Mouse (Mus musculus): ENCODE data around the gene Nlk.

The Nlk gene

DNA sequence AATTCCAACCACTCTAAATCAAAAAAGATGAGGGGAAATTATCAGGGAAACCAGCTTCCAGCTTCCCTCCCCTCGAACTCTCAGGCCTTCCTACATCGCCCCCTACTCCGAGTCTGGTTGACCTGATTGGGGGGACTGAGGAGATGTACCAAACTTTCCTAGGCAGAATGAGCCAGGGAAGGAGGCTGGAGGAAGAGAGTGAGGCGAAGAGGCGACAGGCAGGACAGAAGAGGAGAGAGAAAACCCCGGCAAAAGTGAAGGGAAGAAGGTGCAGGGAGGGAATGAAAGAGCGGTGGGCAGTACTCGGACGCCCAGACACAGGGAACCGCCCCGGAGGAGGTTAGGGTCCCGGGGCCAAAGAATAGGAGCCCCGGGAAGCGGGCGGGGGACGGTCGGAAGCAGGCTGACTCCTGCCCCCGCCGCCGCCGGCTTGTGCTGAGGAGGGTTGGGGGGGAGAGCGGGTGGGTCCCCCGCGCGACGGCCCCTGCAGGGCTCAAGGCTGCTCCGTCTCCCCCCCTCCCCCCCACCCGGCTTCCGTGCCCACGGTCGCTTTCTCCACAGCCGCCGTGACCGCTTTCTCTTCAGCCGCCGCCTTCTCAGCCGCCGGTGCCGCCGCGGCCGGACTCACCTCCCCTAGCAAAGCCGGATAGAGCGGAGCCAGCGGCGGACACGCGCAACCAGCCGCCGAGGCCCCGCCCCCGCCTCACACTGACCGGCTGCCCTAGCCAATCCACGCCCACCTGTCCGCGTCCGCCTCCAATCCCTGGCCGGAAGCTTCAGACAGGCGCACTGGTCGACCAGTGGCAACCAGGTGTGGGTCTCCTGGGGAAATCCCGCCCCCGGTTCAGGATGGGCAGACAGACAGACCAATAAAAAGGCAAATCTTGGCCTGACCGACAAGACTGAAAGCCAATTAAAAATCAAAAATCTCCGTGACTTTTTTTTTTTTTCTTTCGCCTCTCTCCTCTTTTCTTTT is at the start of gene Nlk:
TSS of gene Nlk (minus strand) at position 597 of the 976 bp plus-strand sequence.
- DNase-seq (ENCODE audit: low spot score), result peak; percentile 98

DNA sequence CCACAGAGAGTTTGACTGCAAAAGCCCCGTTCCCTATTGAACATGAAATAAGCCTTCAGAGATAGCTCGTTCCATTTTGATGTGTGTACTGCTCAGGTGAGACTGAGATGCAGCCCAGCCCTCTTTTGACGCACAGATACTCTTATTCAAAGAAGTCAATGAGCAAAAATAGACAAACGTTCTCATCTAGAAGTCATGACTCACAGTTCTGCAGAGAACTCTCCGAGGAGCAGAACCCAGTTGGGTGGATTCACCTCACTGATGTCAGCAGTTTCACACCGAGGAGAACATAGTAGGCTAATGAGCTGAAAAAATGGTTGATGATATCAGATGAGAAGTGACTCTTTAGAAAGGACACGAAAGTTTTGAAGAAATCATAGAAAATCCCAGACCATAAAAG is 49.1 kb upstream of the Nlk start:
- no peak for DNase-seq (ENCODE audit: low spot score)

DNA sequence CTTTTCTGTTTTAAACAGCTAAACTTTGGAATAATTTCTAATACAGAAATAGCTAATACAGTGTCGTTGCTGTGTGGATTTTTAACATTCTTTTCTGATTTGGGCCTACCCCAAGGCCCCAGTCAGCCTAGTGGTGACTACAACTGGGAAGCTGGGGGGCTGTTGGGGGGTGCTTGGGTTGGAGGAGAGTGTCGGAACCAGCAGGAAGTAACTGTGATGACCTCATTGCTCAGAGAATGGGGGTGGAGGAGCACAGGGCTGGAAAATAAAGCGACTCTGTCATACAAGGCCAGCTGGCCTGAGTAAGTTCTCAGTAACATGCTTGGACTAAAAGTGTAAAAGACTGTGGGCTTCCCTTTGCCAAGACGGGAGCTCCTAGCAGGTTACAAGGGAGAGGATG is 48.3 kb upstream of the Nlk start:
- DNase-seq (ENCODE audit: low spot score), result no peak

DNA sequence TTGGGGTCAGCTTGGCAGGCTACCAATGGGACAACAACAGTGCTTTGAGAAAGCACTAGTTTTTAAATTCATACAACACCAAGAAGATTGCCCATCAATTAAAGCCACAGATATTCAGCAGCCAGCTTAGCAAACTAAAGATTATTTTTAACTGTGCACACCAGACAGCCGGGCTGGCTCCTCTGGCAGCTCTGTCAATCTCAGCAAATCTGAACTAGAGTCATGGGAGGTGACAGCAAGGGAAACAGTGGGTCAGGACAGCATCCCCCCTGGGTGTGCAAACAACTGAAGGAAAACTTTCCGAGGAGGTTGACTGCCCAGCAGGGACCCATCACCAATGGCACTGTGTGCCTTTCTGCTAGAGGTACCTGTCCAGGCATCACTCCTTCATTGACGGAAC is 45.3 kb upstream of the Nlk start:
- DNase-seq (ENCODE audit: low spot score), result no peak

DNA sequence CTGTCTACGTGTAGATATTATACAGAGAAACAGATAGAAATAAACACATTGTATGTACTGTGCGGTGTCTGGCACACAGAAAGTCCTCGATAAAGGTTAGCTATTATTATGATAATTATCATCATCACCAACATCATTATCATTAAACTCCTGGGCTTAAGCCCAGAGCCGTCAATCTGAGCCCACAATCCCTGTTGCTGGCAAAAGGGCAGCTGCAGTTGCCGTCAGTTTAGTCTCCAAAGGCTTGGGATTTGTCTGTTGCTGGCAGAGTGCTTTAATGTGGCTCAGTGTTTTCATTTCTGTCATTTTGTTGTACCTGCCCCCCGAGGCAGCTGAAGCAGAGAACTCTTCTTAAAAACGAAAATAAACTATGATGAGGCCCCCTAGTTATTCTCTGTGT is 44.8 kb upstream of the Nlk start:
- no peak for DNase-seq (ENCODE audit: low spot score)

DNA sequence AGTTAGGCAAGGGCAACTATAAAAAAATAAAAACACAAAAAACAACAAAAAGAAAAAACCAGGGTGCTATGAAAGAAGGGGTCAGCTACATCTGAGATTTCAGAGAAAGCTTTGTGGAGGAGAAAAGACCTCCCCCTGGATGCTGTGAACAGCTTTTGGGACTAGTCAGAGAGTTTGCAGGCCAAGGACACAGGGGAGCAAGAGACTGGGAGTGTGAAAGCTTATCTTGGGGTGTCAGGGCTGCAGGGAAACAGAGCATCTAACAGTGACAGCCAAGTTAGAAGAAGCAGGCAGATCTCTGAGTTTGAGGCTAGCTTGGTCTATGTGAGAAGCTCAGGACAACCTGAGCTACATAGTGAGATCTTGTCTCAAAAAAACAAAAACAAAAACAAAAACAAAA is 42.2 kb upstream of the Nlk start:
- DNase-seq (ENCODE audit: low spot score), result no peak

DNA sequence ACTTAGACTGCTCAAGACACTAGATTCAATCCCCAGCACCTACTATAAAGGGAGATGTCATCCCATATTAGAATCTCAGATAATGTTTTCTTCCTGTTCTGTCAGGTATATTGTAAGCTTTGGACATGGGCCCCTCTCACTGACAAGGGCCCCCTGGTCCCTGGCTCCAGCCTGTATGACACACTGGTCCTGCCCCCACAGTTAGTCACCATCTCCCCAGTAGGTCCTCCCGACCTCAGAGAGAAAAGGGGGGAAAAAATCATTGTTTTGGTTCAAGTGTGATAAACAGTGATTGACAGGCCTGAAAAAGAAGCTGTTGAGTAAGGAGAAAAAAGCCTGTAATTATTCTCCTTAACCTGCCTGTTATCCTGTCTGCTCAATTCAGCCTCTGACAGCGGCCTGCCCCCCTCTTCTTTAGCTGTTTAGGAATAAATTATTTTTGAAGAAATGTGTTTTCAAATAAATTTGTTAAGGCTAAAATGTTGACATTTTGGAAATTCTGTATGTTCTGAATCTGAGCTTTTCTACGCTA is 39.8 kb upstream of the Nlk start:
- no peak for DNase-seq (ENCODE audit: low spot score)

DNA sequence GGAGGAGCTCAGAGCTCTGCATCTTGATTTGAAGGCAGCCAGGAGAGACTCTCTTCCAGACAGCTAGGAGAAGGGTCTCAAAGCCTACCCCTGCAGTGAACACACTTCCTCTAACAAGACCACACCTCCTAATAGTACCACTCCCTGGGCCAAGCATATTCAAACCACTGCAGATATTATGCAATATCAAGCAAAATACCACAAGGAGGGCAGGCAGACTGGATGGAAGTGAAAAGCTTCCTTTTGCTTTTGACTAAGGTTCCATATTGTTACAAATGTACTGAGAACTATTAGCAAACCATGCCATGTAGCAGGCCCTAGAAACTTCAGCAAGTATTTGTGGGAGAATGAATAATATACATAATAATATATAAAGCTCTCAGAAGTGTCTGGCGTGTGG is 38.0 kb upstream of the Nlk start:
- DNase-seq (ENCODE audit: low spot score), result no peak

DNA sequence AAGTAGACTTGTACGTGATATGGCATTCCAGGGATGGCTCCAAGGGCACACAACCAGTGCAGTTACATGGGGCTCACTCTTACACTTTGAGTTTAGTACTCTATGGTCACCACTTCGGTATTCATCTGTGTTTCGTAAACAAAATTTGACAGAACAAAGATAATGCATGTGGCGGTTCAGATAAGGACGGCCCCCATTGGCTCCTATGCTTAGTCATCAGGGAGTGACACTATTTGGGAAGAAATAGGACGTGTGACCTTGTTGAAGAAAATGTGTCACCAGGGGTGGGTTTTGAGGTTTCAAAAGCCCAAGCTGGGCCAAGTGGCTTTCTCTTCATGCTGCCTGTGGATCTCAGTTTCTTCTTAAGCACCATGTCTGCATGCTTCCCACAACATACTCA is 35.4 kb upstream of the Nlk start:
- DNase-seq (ENCODE audit: low spot score), result peak; percentile 21

DNA sequence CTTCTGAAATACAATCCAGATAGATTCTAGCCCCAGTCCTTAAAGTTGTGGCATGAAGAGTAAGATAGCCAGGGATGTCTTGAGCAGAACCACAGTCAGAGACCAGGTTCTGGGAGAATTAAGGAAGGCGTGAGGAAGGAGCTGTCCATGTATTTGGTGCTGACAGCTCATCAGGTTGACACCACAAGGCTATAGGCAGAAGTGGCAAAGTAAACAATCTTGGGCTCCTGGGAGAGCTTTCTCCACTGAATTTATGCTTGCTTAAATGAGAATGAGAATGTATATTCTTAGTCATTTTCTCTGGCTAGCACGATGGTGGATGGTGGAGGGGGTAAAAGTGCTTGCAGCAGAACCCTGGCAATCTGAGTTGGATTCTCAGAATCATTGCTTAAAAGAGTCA is 33.7 kb upstream of the Nlk start:
- DNase-seq (ENCODE audit: low spot score), result no peak

DNA sequence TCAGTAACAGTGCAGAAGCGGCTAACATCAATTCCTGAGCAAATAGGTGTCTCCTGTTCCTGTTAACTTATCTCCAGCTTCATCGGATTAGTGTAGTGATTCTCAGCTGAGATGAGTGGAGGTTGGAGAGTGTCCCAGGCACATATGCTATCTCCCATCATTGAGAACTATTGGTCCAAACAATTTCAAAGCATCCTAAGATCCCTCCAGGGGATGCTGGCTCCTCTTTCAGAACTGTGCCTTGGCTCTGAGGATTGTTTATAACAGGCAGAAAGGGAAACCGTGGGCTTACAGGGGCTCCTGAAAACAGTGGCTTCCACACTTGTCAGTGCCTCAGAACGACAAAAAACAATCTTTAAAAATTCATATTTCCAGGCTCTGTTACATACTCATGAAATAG is 30.9 kb upstream of the Nlk start:
- no peak for DNase-seq (ENCODE audit: low spot score)

DNA sequence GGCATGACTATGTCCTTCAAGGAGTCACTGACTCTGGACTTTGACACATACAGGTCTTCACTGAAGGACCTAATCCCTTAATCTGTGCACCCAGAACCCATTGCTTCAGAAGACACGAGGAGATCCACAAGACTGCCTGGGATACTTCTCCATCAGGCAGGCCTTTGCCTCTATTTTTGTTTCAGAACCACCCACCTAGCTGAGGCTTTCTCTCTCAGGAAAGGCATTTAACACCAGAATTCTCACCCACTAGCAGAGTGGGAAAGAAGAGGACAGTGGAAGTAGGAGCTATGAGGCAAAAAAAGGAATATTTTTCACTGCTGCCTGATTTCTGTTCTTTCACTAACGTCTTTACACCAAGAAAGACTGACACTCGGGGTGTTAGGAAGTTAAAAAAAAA is 29.2 kb upstream of the Nlk start:
- DNase-seq (ENCODE audit: low spot score), result no peak

DNA sequence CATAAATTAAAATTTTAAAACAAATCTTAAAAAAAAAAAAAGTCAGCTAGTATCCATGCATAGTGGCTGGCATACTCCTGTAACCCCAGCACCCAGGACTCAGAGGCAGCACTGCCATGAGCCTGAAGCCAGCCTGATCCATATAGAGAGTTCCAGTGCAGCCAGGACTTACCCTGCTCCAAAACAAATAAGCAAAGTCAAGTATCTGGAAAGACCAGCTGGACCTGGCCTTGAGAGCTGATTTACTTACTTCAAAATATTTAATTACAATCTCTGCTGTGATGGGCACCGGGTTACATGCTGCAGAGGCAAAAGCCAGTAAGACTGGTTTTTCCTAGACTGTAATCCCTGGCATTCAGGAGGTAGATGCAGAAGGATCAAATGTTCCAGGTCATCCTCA is 27.6 kb upstream of the Nlk start:
- no peak for DNase-seq (ENCODE audit: low spot score)

DNA sequence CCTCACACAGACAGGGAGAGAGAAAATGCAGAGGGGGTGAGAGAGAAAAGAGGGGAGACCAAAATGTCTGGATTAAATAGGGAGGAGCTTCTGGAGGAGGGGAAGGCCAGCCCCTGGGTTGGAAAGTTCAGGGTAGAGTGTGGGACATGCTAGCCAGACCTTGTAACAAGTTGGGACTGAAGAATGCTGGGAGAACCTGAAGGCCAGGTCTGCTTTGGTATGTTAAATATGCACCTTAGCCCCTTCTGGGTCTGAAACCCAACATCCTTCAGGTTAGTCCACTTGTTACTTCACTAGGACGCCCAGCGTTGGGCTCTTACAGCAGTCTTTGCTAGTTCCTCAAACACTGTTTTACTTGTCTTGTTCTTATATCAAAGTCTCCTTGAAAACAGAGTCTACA is 24.2 kb upstream of the Nlk start:
- DNase-seq (ENCODE audit: low spot score), result no peak

DNA sequence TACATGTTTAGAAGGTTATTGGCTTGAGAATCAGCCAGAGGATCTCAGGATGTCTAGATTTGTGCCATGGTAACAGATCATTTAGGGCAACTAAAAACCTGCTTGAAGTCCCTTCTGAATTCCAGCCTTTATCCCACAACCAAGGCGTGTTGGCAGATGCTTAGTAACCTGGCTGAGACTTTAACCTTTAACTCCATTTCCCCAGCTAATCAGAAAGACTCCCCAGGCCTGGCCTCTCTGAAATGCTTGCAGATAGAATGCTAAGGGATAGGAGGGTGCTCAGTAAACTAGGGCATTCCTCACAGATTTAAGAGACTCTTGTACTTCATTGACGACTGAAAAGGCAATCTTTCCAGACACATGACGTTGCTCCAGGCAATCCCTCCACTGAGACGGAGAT is 20.5 kb upstream of the Nlk start:
- DNase-seq (ENCODE audit: low spot score), result no peak

DNA sequence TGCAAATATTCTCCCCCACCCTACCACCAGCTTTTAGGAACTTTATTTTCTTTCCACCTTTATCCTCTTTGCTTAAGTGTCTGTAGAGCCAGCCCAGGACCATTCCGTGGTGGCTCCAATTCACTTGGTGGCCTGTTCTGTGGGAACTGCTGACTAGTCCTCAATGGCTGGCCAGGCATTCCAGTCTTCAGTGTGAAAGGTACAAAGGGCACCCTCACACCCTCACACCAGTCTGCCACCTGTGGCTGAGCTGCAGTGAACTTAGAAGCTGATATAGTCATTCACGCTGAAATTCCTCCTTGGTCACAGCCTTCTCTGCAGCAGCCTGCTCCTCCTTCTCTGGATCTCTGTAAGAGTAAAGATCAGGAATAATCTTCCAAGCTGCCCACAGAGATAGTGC is 11.5 kb upstream of the Nlk start:
- DNase-seq (ENCODE audit: low spot score), result no peak

DNA sequence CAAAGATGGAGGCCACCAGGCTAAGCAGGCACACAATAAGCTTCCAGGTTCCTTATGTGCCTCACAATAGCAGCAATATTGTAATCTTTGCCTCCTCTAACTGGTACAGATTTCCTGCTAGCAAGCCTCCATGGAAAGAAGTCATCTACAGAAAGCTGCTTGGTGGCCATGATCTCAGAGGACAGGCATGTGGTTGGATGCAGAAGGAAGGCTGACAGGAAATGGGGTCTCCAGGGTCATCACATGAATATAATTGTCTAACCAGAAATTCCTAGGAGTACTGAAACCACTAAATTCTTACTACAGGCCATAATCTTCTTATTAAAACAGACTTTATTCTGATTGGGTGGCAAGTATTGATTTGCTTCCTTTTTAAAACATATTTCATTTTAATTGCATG is 8.9 kb upstream of the Nlk start:
- no peak for DNase-seq (ENCODE audit: low spot score)

DNA sequence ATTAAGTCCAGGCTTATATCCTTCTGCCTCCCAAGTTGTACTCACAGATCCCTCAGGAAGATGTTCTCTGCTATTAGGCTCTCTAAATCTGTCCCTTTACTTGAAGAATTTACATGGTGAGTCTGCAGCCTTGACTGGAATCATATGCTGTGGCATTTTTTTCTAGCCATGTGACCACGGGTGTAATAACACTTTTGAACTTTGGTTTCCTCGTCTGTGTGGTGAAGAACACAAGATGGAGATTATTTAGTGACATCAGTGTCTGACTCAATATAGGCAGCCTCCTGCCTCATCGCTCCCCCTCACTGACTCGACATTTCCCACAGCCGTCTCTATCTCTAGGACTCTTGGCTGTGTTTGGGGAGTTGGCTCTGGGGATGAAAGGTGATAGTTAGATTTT is 5.9 kb upstream of the Nlk start:
- no peak for DNase-seq (ENCODE audit: low spot score)

DNA sequence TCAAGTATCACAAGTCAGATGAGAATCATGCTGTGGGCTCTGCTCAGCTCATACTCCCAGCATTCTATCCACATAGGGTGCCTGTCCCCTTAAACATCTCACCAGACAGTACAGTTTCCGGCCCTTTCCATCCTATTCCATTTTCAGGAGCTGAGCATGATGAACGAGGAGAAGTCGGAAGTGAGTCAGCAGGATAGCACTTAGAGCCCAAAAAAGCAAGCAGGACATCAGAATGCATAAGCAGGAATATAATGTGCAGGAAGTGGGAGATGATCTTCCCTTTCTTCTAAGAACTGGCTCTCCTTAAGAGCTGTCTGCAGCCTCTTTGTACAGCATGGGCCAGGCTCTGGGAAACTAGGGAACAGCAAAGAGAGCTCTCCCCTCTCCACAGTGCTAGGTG is 5.1 kb upstream of the Nlk start:
- no peak for DNase-seq (ENCODE audit: low spot score)

DNA sequence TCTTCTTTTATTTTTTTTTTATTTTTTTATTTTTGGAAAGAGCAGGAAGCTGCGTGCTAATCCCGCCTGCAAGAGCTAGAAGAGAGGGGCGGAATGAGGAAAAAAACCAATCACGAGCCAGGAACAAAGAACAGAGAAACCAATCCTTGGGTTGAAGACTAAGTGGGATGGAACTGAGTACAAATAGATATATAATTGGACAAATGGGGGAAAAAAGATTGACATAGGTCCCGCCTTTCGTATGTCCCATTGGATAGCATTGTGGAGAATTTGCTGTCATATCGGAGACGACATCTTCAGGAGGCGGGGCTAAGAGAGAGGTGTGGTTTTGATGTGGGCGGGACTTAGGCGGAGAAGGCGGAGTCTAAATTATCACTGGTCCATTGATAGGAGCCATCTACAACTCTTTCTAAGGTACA is 589 bp upstream of the Nlk start:
- peak; percentile 91 for DNase-seq (ENCODE audit: low spot score)

DNA sequence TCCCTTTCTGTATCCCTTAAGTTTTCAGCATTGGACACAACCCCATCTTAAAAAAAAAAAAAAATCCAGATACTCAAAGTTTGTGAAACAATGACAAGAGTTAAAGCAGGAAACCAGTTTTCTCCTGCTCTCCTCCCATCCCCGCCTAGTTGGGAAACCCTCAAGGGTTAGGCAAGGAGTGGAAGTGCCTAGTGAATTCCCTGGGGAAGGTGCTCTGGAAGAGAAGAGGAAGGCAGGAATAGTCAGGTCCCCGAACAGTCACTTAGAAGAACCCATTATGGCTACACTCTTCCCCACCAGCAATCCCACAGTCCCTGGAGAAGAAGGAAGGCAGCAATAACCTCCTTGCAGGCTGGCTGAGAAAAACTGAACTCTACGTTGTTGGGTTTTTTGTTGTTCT is 2.9 kb downstream of the Nlk start:
- no peak for DNase-seq (ENCODE audit: low spot score)

DNA sequence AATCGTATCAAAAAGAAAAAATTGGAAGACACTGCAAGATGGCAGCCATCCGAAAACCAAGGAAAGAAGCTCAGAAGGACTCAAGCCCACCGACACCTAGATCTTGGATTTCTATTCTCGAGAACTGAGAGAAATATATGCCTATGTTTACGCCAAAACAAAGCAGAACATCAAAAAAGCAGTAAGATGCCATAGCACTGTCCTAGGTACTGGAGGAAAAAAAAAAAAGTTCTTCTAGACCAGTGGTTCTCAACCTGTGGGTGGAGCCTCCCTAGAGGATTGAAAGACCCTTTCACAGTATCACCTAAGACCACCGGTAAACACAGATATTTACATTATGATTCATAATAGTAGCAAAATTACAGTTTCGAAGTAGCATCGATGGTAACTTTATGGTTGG is 3.9 kb downstream of the Nlk start:
- no peak for DNase-seq (ENCODE audit: low spot score)

DNA sequence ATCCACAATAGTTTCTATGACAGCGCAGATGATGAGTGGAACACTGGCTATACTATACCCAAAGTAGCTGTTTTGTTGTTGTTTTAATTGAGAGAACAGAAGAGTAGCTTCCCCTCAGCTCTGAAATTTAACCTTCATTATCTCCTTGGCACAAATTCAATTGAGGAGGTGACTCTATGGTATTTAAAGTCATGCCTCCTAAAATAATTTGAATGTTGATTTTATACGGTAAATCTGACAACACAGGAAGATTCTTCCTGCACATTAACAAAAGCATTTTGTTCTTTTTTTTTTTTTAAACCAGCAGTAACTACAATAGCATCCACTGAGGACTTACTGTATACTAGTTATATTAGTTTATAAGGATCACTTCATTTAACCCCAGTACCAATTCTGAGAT is 6.0 kb downstream of the Nlk start:
- no peak for DNase-seq (ENCODE audit: low spot score)

DNA sequence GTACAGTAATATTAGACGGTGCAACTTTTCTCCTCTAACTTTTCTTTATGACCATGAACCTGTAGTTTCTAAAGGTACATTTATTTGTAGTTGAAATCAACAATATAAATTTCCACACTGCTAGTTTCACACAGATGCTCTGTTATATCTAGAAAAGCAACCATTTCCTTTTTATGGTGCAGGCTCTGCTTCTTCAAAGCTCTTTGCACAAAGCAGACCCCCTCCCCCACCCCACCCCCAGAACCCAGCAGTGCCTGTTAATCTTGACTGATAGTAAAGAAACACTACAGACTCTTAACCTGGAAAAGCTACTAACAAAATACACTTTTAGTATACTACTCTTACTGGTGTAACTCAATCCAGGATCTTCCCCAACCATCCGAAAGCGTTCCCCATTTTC is 6.6 kb downstream of the Nlk start:
- no peak for DNase-seq (ENCODE audit: low spot score)

Measured in c-Kit-positive CD71-positive TER-119-positive erythroid progenitor cells, embryonic 14.5 days (primary cell).